Mouse (Mus musculus) heart, embryonic 16.5 days (tissue): ENCODE results near the gene Arhgef26. TPM values are rescaled to one million over a fixed set of nuclear protein-coding genes. Genes with fewer than 3 reads are reported as not detected.

Source experiments
- ATAC-seq: fragments of 200-750 bp; cut with Nextera tagmentation; replicated peaks from 2 replicates; pipeline ENCODE4 v1.8.0; 2017; ENCODE audit warnings: moderate number of reproducible peaks; ENCODE audit not compliant: insufficient read depth, low FRiP score; ENCODE audit errors: extremely low read depth
- H3K27ac ChIP-seq: fragments of 300-500 bp; sonication (generic); 2 replicates; pipeline ENCODE4 v1.5.1; 2014; ENCODE audit warnings: mild to moderate bottlenecking, low read length, control low read depth, moderate library complexity
- H3K27me3 ChIP-seq: fragments of 300-500 bp; sonication (generic); 2 replicates; pipeline ENCODE4 v1.6.1; 2014; ENCODE audit warnings: low read length, mixed read lengths; ENCODE audit not compliant: control insufficient read depth, insufficient read depth
- H3K36me3 ChIP-seq: fragments of 300-500 bp; sonication (generic); 2 replicates; pipeline ENCODE4 v1.6.1; 2014; ENCODE audit not compliant: control insufficient read depth, insufficient read depth
- H3K4me1 ChIP-seq: fragments of 300-500 bp; sonication (generic); 2 replicates; pipeline ENCODE4 v1.6.1; 2014; ENCODE audit warnings: low read length, mixed read lengths; ENCODE audit not compliant: control insufficient read depth, insufficient read depth
- H3K4me2 ChIP-seq: fragments of 300-500 bp; sonication (generic); 2 replicates; pipeline ENCODE4 v1.6.1; 2014; ENCODE audit warnings: low read depth, mild to moderate bottlenecking, control low read depth, low read length
- H3K4me3 ChIP-seq: fragments of 300-500 bp; sonication (generic); 2 replicates; pipeline ENCODE4 v1.5.1; 2014; ENCODE audit warnings: mild to moderate bottlenecking, control low read depth, low read length
- H3K9ac ChIP-seq: fragments of 300-500 bp; sonication (generic); 2 replicates; pipeline ENCODE4 v1.6.1; 2014; ENCODE audit warnings: low read length, control low read depth
- H3K9me3 ChIP-seq: fragments of 300-500 bp; sonication (generic); replicated peaks from 2 replicates; pipeline ENCODE4 v1.6.1; 2016; ENCODE audit warnings: low read length; ENCODE audit not compliant: control insufficient read depth
- WGBS: fragments of 180-500 bp; shearing (Covaris S2); extraction: QIAGEN DNeasy Blood & Tissue Kit; methylation state at CpG from one replicate; pipeline ENCODE4 v1.1.7; 2014; 5-methylcytosine and 5-hydroxymethylcytosine counted together
- polyA plus RNA-seq: library from polyadenylated mRNA; unstranded; fragments of >200 nt; fragmentation: Nextera tagmentation; extraction: Ambion mirVana; gene quantifications from 2 replicates; pipeline ENCODE4 v1.2.1, GENCODE M21; 2015

The Arhgef26 gene
- polyA plus RNA-seq, 1 experiment from 2014 or later = 3.4 TPM

- H3K9me3 ChIP-seq = no peaks in the 10 kb centered on the region
- no peaks in the 10 kb centered on the region; the same call in 1 of the 2 replicates for H3K4me1 ChIP-seq
- H3K36me3 ChIP-seq = no peaks in the 10 kb centered on the region
- peaks cover 7% of the 10 kb centered on the region; the same call in 1 of the 2 replicates for H3K27me3 ChIP-seq
- peak overlapping the region; percentile 23 for H3K4me3 ChIP-seq
- 32% methylated on average over 2 of the region's 2 CpGs for WGBS
- H3K4me2 ChIP-seq = peak overlapping the region; percentile 96; the same call in 1 of the 2 replicates
- no peak overlapping the region for H3K9ac ChIP-seq
- H3K27ac ChIP-seq = no peak overlapping the region
- no peak for ATAC-seq
Observed at GRCm38 (mm10) chr3:62340861-62341260, 2.7 kb downstream of the Arhgef26 start.

DNA sequence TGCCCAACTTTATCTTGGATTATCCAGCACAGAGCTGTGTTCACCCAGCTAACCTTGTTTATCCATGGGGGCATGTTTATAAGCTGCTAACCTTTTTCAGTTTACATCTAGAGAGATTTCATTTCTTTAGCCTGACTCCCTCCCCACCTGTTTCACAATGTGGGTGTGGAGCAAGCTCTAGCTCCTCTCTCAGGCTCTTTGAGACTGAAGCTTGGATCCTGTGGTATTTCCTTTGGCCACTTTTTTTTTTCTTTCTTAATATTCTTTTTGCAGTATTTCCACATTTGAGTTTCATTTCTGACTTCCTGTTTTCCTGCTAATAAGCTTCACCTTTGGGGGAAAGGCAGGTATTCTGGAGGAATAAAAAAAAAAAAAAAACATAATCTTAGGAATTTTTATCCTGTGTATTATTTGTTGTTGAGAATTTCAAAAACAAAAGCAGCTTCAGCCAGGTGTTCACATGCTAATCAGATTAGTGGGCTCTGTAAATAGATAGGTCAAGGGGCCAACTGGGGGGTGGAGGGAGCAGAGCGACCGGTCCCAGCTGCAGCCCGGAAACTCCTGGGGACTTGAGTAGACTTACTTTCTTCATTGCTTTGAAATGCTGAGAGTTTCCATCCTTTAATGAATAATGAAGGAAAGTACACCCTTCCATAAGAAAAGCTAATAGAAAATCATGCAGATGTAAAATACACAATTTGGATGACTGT is 3.5 kb downstream of the Arhgef26 start:
- Histone ChIP-seq H3K36me3 (no peaks in the 10 kb centered on the region), H3K9me3 (no peaks in the 10 kb centered on the region), H3K27ac (no peak overlapping the region), H3K4me3 (no peak overlapping the region), H3K9ac (no peak overlapping the region), H3K4me2 (peak overlapping the region; percentile 10; the same call in 1 of the 2 replicates), H3K4me1 (no peaks in the 10 kb centered on the region; the same call in 1 of the 2 replicates), H3K27me3 (peaks cover 7% of the 10 kb centered on the region; the same call in 1 of the 2 replicates)
- WGBS = 69% methylated on average over 3 of the region's 3 CpGs
- ATAC-seq = no peak

DNA sequence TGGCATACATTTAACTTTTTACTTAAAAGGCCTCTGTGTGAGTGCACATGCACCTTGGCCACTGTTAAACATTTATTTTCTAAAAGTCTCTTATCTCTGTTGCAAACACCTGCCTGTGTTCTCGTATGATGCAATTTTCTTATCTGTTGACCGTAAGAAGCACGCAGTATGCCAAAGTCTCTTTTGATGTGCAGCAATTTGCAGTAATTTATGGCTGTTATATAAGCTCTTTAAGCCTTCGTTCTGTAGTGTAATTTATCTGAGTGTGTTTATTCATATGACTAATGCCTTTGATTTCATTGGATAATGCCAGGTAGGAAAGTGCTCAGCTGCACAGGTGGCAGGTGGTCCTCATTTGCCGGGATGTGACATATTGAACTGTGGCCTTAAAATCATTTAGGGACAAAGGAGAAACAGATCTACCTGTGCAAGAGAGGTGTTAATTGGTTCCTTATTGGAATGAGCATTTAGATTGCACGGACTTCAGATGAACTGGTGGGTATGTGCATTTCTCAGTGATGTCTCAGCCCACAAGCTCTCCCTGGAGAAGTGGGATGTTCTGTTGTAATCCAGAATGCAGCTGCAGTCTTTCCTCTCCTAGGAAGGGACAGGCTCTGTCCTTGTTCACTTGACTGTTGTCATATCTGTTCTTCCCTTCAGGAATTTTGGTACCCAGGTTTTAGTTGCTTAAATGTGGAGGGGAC is 10.5 kb downstream of the Arhgef26 start:
- Histone ChIP-seq H3K4me2 (no peak overlapping the region), H3K9me3 (no peaks in the 10 kb centered on the region), H3K27ac (no peak overlapping the region), H3K27me3 (no peaks in the 10 kb centered on the region), H3K4me3 (no peak overlapping the region), H3K9ac (no peak overlapping the region), H3K36me3 (no peaks in the 10 kb centered on the region), H3K4me1 (no peaks in the 10 kb centered on the region)
- no peak for ATAC-seq
- WGBS = 81% methylated on average over 6 of the region's 6 CpGs

- Histone ChIP-seq H3K9me3 (no peaks in the 10 kb centered on the region), H3K4me1 (no peaks in the 10 kb centered on the region), H3K36me3 (no peaks in the 10 kb centered on the region), H3K27ac (no peak overlapping the region), H3K4me3 (no peak overlapping the region), H3K27me3 (no peaks in the 10 kb centered on the region), H3K9ac (no peak overlapping the region), H3K4me2 (no peak overlapping the region)
- no peak for ATAC-seq
- WGBS = 77% methylated on average over 11 of the region's 11 CpGs
Observed at GRCm38 (mm10) chr3:62349218-62349897, 11.2 kb downstream of the Arhgef26 start.

- Histone ChIP-seq H3K9me3 (no peaks in the 10 kb centered on the region), H3K27ac (no peak overlapping the region), H3K9ac (no peak overlapping the region), H3K4me3 (no peak overlapping the region), H3K4me2 (no peak overlapping the region), H3K36me3 (no peaks in the 10 kb centered on the region), H3K27me3 (no peaks in the 10 kb centered on the region), H3K4me1 (no peaks in the 10 kb centered on the region)
- ATAC-seq = no peak
- 76% methylated on average over 4 of the region's 4 CpGs for WGBS
Observed at GRCm38 (mm10) chr3:62352071-62352470, 13.9 kb downstream of the Arhgef26 start.

- no peak overlapping the region for H3K4me3 ChIP-seq
- H3K9me3 ChIP-seq = no peaks in the 10 kb centered on the region
- 81% methylated on average over 4 of the region's 4 CpGs for WGBS
- no peaks in the 10 kb centered on the region for H3K36me3 ChIP-seq
- H3K4me1 ChIP-seq = no peaks in the 10 kb centered on the region
- ATAC-seq = no peak
- H3K27me3 ChIP-seq = no peaks in the 10 kb centered on the region
- no peak overlapping the region for H3K27ac ChIP-seq
- H3K4me2 ChIP-seq = no peak overlapping the region
- H3K9ac ChIP-seq = no peak overlapping the region
Observed at GRCm38 (mm10) chr3:62352876-62353275, 14.7 kb downstream of the Arhgef26 start.

GRCm38 (mm10) chr3:62367882-62368281 is 29.7 kb downstream of the Arhgef26 start:
- no peaks in the 10 kb centered on the region for H3K27me3 ChIP-seq

GRCm38 (mm10) chr3:62372841-62373240 is 34.7 kb downstream of the Arhgef26 start:
- WGBS = 75% methylated on average over 2 of the region's 2 CpGs
- Histone ChIP-seq H3K4me2 (no peak overlapping the region), H3K27me3 (no peaks in the 10 kb centered on the region), H3K4me3 (no peak overlapping the region), H3K9me3 (no peaks in the 10 kb centered on the region), H3K9ac (no peak overlapping the region), H3K4me1 (peaks cover 8% of the 10 kb centered on the region), H3K36me3 (no peaks in the 10 kb centered on the region), H3K27ac (no peak overlapping the region)
- ATAC-seq = no peak

More at GRCm38 (mm10) chr3:62367882-62368281, 29.7 kb downstream of the Arhgef26 start:
- H3K4me3 ChIP-seq = no peak overlapping the region
- no peak overlapping the region for H3K4me2 ChIP-seq
- ATAC-seq = no peak
- H3K9ac ChIP-seq = no peak overlapping the region
- no peaks in the 10 kb centered on the region for H3K36me3 ChIP-seq
- no peak overlapping the region for H3K27ac ChIP-seq
- no peaks in the 10 kb centered on the region for H3K9me3 ChIP-seq
- H3K4me1 ChIP-seq = no peaks in the 10 kb centered on the region
- WGBS = 33% methylated on average over 5 of the region's 5 CpGs

DNA sequence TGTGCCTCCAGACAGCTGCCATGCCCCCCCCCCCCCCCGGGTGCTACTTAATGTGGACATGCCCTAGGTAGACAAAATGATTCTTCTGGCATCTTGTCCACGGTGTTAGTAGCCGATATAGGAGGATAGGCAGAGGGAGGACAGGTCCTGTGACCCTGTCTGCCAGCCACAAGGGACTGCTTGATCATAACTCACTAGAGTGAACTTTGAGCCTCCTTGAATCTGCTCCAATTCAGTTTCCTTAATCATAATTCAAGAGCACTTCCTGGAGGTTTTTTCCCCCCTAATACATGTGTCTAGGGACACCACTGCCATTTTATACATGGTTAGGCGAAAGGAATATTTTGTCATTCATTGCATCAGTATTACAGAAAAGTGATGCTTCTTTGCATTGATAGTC is 36.2 kb downstream of the Arhgef26 start:
- H3K27ac ChIP-seq = peak overlapping the region; percentile 65
- no peak for ATAC-seq

More for the DNA sequence above, 36.2 kb downstream of the Arhgef26 start:
- Histone ChIP-seq H3K9ac (no peak overlapping the region), H3K4me1 (peaks cover 8% of the 10 kb centered on the region), H3K9me3 (no peaks in the 10 kb centered on the region), H3K4me2 (no peak overlapping the region), H3K4me3 (no peak overlapping the region), H3K27me3 (no peaks in the 10 kb centered on the region), H3K36me3 (no peaks in the 10 kb centered on the region)
- 76% methylated on average over 4 of the region's 4 CpGs for WGBS
